Mouse (Mus musculus): ENCODE data around the gene Rasd1.

DNA sequence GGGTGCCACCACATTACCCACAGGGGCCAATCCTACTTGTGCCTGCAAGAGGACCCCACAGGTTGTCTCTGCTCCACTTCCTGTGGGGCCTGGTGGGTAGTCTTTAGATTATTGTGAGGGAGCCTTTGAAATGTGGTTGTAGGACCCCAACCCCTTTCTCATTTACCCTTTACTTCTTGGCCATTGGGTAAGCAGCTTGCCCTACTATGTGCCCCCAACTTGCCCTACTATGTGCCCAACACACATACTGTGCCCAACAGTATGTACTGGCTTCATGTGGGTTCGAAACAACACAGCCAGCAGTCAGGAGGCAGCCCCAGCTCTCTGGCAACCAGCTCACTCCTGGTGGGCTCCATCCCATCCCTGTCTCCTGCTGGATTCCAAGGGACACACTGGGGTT is 3.0 kb upstream of the Rasd1 start:
- no peak for TF ChIP-seq CTCF (IDR thresholded peaks at IDR 0.05; ENCODE audit: extremely low read depth, insufficient read depth, low read length)
- no peak for TF ChIP-seq POLR2A (IDR thresholded peaks at IDR 0.05; ENCODE audit: extremely low read depth, insufficient read depth, low read length)

Data from cortical plate, adult 2 months (tissue).